Mouse (Mus musculus) MEL (cell line): Measurements from ENCODE around the gene Gm47791. TPM values are rescaled to one million over a fixed set of nuclear protein-coding genes. Genes with fewer than 3 reads are reported as not detected.

Experiments
- DNase-seq: peaks from one replicate; pipeline ENCODE4 v3.0.0; 2011; ENCODE audit warnings: low read depth, low spot score
- H3K27ac ChIP-seq: 2 replicates; pipeline ENCODE4 v1.5.1; 2012; ENCODE audit warnings: low read depth, mild to moderate bottlenecking, control low read depth, low read length, moderate library complexity; ENCODE audit not compliant: control insufficient read depth
- H3K27me3 ChIP-seq, 2 experiments: fragments of 150-350 bp in 1 of 2; sonication (generic) in 1 of 2; 2 replicates each; pipeline ENCODE4 v1.6.1; 2012; ENCODE audit warnings: low read length in 2 of 2, mild to moderate bottlenecking in 2 of 2, improper control_type of control experiment in 1 of 2, moderate library complexity in 1 of 2; ENCODE audit not compliant: insufficient read depth in 2 of 2, control insufficient read depth in 1 of 2
- H3K36me3 ChIP-seq, 2 experiments: 2 replicates each; pipeline ENCODE4 v1.6.1; 2012 to 2014; ENCODE audit warnings: low read length in 2 of 2, improper control_type of control experiment in 1 of 2, inconsistent platforms in 1 of 2, mild to moderate bottlenecking in 1 of 2; ENCODE audit not compliant: insufficient read depth in 2 of 2, control insufficient read depth in 1 of 2
- H3K4me1 ChIP-seq, 2 experiments: fragments of 150-350 bp in 1 of 2; sonication (generic) in 1 of 2; 2 replicates each; pipeline ENCODE4 v1.6.1; 2012; ENCODE audit warnings: low read length in 2 of 2, improper control_type of control experiment in 1 of 2, mild to moderate bottlenecking in 1 of 2; ENCODE audit not compliant: insufficient read depth in 2 of 2, control insufficient read depth in 1 of 2
- H3K4me3 ChIP-seq, 2 experiments: fragments of 150-350 bp in 1 of 2; sonication (generic) in 1 of 2; 2 replicates each; pipeline ENCODE4 v1.5.1; 2012; ENCODE audit warnings: low read depth in 2 of 2, low read length in 2 of 2, mild to moderate bottlenecking in 2 of 2, moderate library complexity in 2 of 2, control low read depth in 1 of 2, improper control_type of control experiment in 1 of 2; ENCODE audit not compliant: control insufficient read depth in 1 of 2, insufficient read depth in 1 of 2
- H3K79me2 ChIP-seq: 2 replicates; pipeline ENCODE4 v1.6.1; 2012; ENCODE audit warnings: mild to moderate bottlenecking, low read length, moderate library complexity; ENCODE audit not compliant: control insufficient read depth, poor library complexity, insufficient read depth
- H3K9ac ChIP-seq: 2 replicates; pipeline ENCODE4 v1.6.1; 2012; ENCODE audit warnings: low read depth, mild to moderate bottlenecking, control low read depth, low read length, moderate library complexity; ENCODE audit not compliant: control insufficient read depth, poor library complexity, severe bottlenecking
- H3K9me3 ChIP-seq: fragments of 150-350 bp; sonication (generic); replicated peaks from 2 replicates; pipeline ENCODE4 v1.6.1; 2012; ENCODE audit warnings: mild to moderate bottlenecking, low read length, improper control_type of control experiment, moderate library complexity; ENCODE audit not compliant: insufficient read depth
- CHD1 ChIP-seq: IDR thresholded peaks from 2 replicates; pipeline ENCODE4 v1.6.1; 2012; ENCODE audit warnings: low read depth, mild to moderate bottlenecking, inconsistent platforms, low read length, improper control_type of control experiment
- CHD2 ChIP-seq: IDR thresholded peaks from 2 replicates; pipeline ENCODE4 v1.6.1; 2011; ENCODE audit warnings: low read length, improper control_type of control experiment
- EP300 ChIP-seq, 2 experiments: IDR thresholded peaks; 2 replicates each; pipeline ENCODE4 v1.6.1; 2011; ENCODE audit warnings: improper control_type of control experiment in 2 of 2, low read length in 2 of 2, low read depth in 1 of 2, mild to moderate bottlenecking in 1 of 2
- GABPA ChIP-seq: IDR thresholded peaks from 2 replicates; pipeline ENCODE4 v1.6.1; 2012; ENCODE audit warnings: low read depth, mild to moderate bottlenecking, inconsistent platforms, low read length, improper control_type of control experiment, moderate library complexity
- GATA1 ChIP-seq: IDR thresholded peaks from 2 replicates; pipeline ENCODE4 v1.6.1; 2011; ENCODE audit warnings: low read depth, low read length, improper control_type of control experiment
- HCFC1 ChIP-seq: IDR thresholded peaks from 2 replicates; pipeline ENCODE4 v1.6.1; 2012; ENCODE audit warnings: low read depth, mild to moderate bottlenecking, inconsistent platforms, low read length, improper control_type of control experiment, moderate library complexity
- JUND ChIP-seq: IDR thresholded peaks from 2 replicates; pipeline ENCODE4 v1.6.1; 2011; ENCODE audit warnings: low read depth, mild to moderate bottlenecking, improper control_type of control experiment, low read length
- KAT2A ChIP-seq: conservative IDR thresholded peaks from 2 replicates; pipeline ENCODE4 v1.6.1; 2012; ENCODE audit warnings: low read depth, low read length, improper control_type of control experiment, inconsistent platforms
- MAX ChIP-seq: IDR thresholded peaks from 2 replicates; pipeline ENCODE4 v1.6.1; 2011; ENCODE audit warnings: low read length, improper control_type of control experiment
- MAZ ChIP-seq: IDR thresholded peaks from 2 replicates; pipeline ENCODE4 v1.6.1; 2012; ENCODE audit warnings: low read depth, mild to moderate bottlenecking, inconsistent platforms, low read length, improper control_type of control experiment
- MXI1 ChIP-seq: IDR thresholded peaks from 2 replicates; pipeline ENCODE4 v1.6.1; 2011; ENCODE audit warnings: mild to moderate bottlenecking, low read depth, low read length, improper control_type of control experiment
- MYB ChIP-seq: IDR thresholded peaks from 2 replicates; pipeline ENCODE4 v1.6.1; 2011; ENCODE audit warnings: mild to moderate bottlenecking, low read depth, low read length, improper control_type of control experiment
- NELFE ChIP-seq: IDR thresholded peaks from 2 replicates; pipeline ENCODE4 v1.6.1; 2011; ENCODE audit warnings: low read depth, low read length, improper control_type of control experiment
- NRF1 ChIP-seq: IDR thresholded peaks from 2 replicates; pipeline ENCODE4 v1.6.1; 2014; ENCODE audit warnings: low read depth, mild to moderate bottlenecking, inconsistent platforms, low read length, improper control_type of control experiment, moderate library complexity; ENCODE audit not compliant: poor library complexity, insufficient read depth, severe bottlenecking
- POLR2A ChIP-seq, 2 experiments: IDR thresholded peaks; 2 replicates each; pipeline ENCODE4 v1.6.1; 2011 to 2012; ENCODE audit warnings: low read length in 2 of 2, mild to moderate bottlenecking in 2 of 2, control low read depth in 1 of 2, improper control_type of control experiment in 1 of 2, low read depth in 1 of 2, moderate library complexity in 1 of 2; ENCODE audit not compliant: control insufficient read depth in 1 of 2, insufficient read depth in 1 of 2, poor library complexity in 1 of 2
- RAD21 ChIP-seq: IDR thresholded peaks from 2 replicates; pipeline ENCODE4 v1.6.1; 2011; ENCODE audit warnings: mild to moderate bottlenecking, low read depth, low read length, improper control_type of control experiment
- RCOR1 ChIP-seq: IDR thresholded peaks from 2 replicates; pipeline ENCODE4 v1.6.1; 2012; ENCODE audit warnings: low read depth, mild to moderate bottlenecking, inconsistent platforms, low read length, improper control_type of control experiment
- ZC3H11A ChIP-seq: IDR thresholded peaks from 2 replicates; pipeline ENCODE4 v1.6.1; 2012; ENCODE audit warnings: low read depth, mild to moderate bottlenecking, inconsistent platforms, low read length, improper control_type of control experiment
- ZKSCAN1 ChIP-seq: IDR thresholded peaks from 2 replicates; pipeline ENCODE4 v1.6.1; 2012; ENCODE audit warnings: low read depth, mild to moderate bottlenecking, inconsistent platforms, low read length, improper control_type of control experiment, moderate library complexity
- ZMIZ1 ChIP-seq: IDR thresholded peaks from 2 replicates; pipeline ENCODE4 v1.6.1; 2012; ENCODE audit warnings: low read depth, mild to moderate bottlenecking, inconsistent platforms, low read length, improper control_type of control experiment, moderate library complexity
- polyA plus RNA-seq, 2 experiments: library from polyadenylated mRNA; stranded (reverse) in 1 of 2; unstranded in 1 of 2; fragments of >175 nt in 1 of 2; fragments of >200 nt in 1 of 2; gene quantifications; 2 replicates each; pipeline versions ENCODE4 v1.2.1 to v1.2.4; 2012; ENCODE audit warnings: low replicate concordance in 2 of 2, low read depth in 1 of 2; ENCODE audit not compliant: insufficient read length in 2 of 2, insufficient read depth in 1 of 2, missing spikeins in 1 of 2
- total RNA-seq: library from RNA; depleted of rRNA; stranded (reverse); fragments of 300-350 nt; gene quantifications from 2 replicates; pipeline ENCODE4 v1.2.3, GENCODE M21; 2012

Gm47791 gene
- total and polyA plus RNA-seq, 3 experiments = not detected

DNA sequence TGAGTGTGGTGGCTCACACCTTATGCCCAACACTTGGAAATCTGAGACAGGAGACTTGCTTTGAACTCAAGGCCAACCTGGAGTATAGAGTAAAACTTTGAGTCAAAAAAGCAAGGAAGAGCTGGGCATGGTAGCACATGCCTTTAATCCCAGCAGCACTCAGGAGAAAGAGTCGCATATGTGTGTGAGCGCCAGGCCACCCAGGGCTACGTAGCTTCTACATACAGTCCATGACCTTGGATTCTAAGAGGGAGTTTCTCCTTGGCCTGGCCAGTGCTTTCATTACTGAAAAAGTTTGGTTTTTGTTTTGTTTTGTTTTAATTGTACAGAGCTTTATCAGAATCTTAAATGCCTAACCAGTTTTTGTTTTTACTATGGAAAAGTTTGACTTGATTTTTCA lies 27.1 kb downstream of the Gm47791 start:
- H3K36me3 ChIP-seq = peaks cover 3 to 17% of the 10 kb centered on the region in 2 experiments
- peaks cover 0 to 9% of the 10 kb centered on the region in 2 experiments; a peak in 3 of 4 replicates for H3K4me1 ChIP-seq
- H3K27ac ChIP-seq = no peak overlapping the region
- no peak for DNase-seq
- H3K9me3 ChIP-seq = no peaks in the 10 kb centered on the region
- H3K27me3 ChIP-seq = no peaks in the 10 kb centered on the region
- no peak overlapping the region for H3K9ac ChIP-seq
- no peak overlapping the region for H3K4me3 ChIP-seq
- no peaks in the 10 kb centered on the region for H3K79me2 ChIP-seq
- TF ChIP-seq GATA1 (no peak), MXI1 (no peak), GABPA (no peak), MYB (no peak), KAT2A (no peak), ZC3H11A (no peak), ZKSCAN1 (no peak), CHD1 (no peak), JUND (no peak), NELFE (no peak), MAX (no peak), ZMIZ1 (no peak), POLR2A (IDR thresholded peaks at IDR 0.05; ENCODE audit: control insufficient read depth in 1 of 2, insufficient read depth in 1 of 2, low read depth in 1 of 2, low read length in 2 of 2, poor library complexity in 1 of 2) (no peak), RCOR1 (no peak), NRF1 (no peak)

GRCm38 (mm10) chr1:82741539-82741938 lies 29.5 kb downstream of the Gm47791 start:
- H3K9ac ChIP-seq = no peak overlapping the region
- DNase-seq = no peak
- H3K9me3 ChIP-seq = no peaks in the 10 kb centered on the region
- H3K4me3 ChIP-seq = no peak overlapping the region
- no peaks in the 10 kb centered on the region for H3K79me2 ChIP-seq
- H3K27ac ChIP-seq = no peak overlapping the region
- no peak for TF ChIP-seq EP300 (IDR thresholded peaks at IDR 0.05; ENCODE audit: low read depth in 1 of 2, low read length in 2 of 2)
- TF ChIP-seq ZMIZ1 = no peak
- TF ChIP-seq CHD2 = no peak
- no peak for TF ChIP-seq RAD21
- TF ChIP-seq POLR2A (IDR thresholded peaks at IDR 0.05; ENCODE audit: control insufficient read depth in 1 of 2, insufficient read depth in 1 of 2, low read depth in 1 of 2, low read length in 2 of 2, poor library complexity in 1 of 2) = no peak
- TF ChIP-seq HCFC1 = no peak
- TF ChIP-seq MAZ = no peak
- no peak for TF ChIP-seq MXI1
- no peak for TF ChIP-seq ZKSCAN1
- no peaks in the 10 kb centered on the region for H3K4me1 ChIP-seq
- peaks cover 0 to 38% of the 10 kb centered on the region in 2 experiments; a peak in 2 of 4 replicates for H3K36me3 ChIP-seq
- H3K27me3 ChIP-seq = no peaks in the 10 kb centered on the region
